Mouse (Mus musculus) MEL (cell line): ENCODE results near the gene Emg1. TPM values are rescaled to one million over a fixed set of nuclear protein-coding genes. Genes with fewer than 3 reads are reported as not detected.

Experiments
- DNase-seq: peaks from one replicate; pipeline ENCODE4 v3.0.0; 2011; ENCODE audit warnings: low read depth, low spot score
- H3K27ac ChIP-seq: 2 replicates; pipeline ENCODE4 v1.5.1; 2012; ENCODE audit warnings: low read depth, mild to moderate bottlenecking, control low read depth, low read length, moderate library complexity; ENCODE audit not compliant: control insufficient read depth
- H3K27me3 ChIP-seq, 2 experiments: fragments of 150-350 bp in 1 of 2; sonication (generic) in 1 of 2; 2 replicates each; pipeline ENCODE4 v1.6.1; 2012; ENCODE audit warnings: low read length in 2 of 2, mild to moderate bottlenecking in 2 of 2, improper control_type of control experiment in 1 of 2, moderate library complexity in 1 of 2; ENCODE audit not compliant: insufficient read depth in 2 of 2, control insufficient read depth in 1 of 2
- H3K36me3 ChIP-seq, 2 experiments: 2 replicates each; pipeline ENCODE4 v1.6.1; 2012 to 2014; ENCODE audit warnings: low read length in 2 of 2, improper control_type of control experiment in 1 of 2, inconsistent platforms in 1 of 2, mild to moderate bottlenecking in 1 of 2; ENCODE audit not compliant: insufficient read depth in 2 of 2, control insufficient read depth in 1 of 2
- H3K4me1 ChIP-seq, 2 experiments: fragments of 150-350 bp in 1 of 2; sonication (generic) in 1 of 2; 2 replicates each; pipeline ENCODE4 v1.6.1; 2012; ENCODE audit warnings: low read length in 2 of 2, improper control_type of control experiment in 1 of 2, mild to moderate bottlenecking in 1 of 2; ENCODE audit not compliant: insufficient read depth in 2 of 2, control insufficient read depth in 1 of 2
- H3K4me3 ChIP-seq, 2 experiments: fragments of 150-350 bp in 1 of 2; sonication (generic) in 1 of 2; 2 replicates each; pipeline ENCODE4 v1.5.1; 2012; ENCODE audit warnings: low read depth in 2 of 2, low read length in 2 of 2, mild to moderate bottlenecking in 2 of 2, moderate library complexity in 2 of 2, control low read depth in 1 of 2, improper control_type of control experiment in 1 of 2; ENCODE audit not compliant: control insufficient read depth in 1 of 2, insufficient read depth in 1 of 2
- H3K79me2 ChIP-seq: 2 replicates; pipeline ENCODE4 v1.6.1; 2012; ENCODE audit warnings: mild to moderate bottlenecking, low read length, moderate library complexity; ENCODE audit not compliant: control insufficient read depth, poor library complexity, insufficient read depth
- H3K9ac ChIP-seq: 2 replicates; pipeline ENCODE4 v1.6.1; 2012; ENCODE audit warnings: low read depth, mild to moderate bottlenecking, control low read depth, low read length, moderate library complexity; ENCODE audit not compliant: control insufficient read depth, poor library complexity, severe bottlenecking
- H3K9me3 ChIP-seq: fragments of 150-350 bp; sonication (generic); replicated peaks from 2 replicates; pipeline ENCODE4 v1.6.1; 2012; ENCODE audit warnings: mild to moderate bottlenecking, low read length, improper control_type of control experiment, moderate library complexity; ENCODE audit not compliant: insufficient read depth
- CHD1 ChIP-seq: IDR thresholded peaks from 2 replicates; pipeline ENCODE4 v1.6.1; 2012; ENCODE audit warnings: low read depth, mild to moderate bottlenecking, inconsistent platforms, low read length, improper control_type of control experiment
- CHD2 ChIP-seq: IDR thresholded peaks from 2 replicates; pipeline ENCODE4 v1.6.1; 2011; ENCODE audit warnings: low read length, improper control_type of control experiment
- CTCF ChIP-seq, 3 experiments: IDR thresholded peaks in 2 of 3; conservative IDR thresholded peaks in 1 of 3; 2 replicates each; pipeline ENCODE4 v1.5.1; 2011 to 2012; ENCODE audit warnings: low read length in 3 of 3, low read depth in 2 of 3, mild to moderate bottlenecking in 2 of 3, improper control_type of control experiment in 1 of 3, inconsistent platforms in 1 of 3, mixed read lengths in 1 of 3, moderate library complexity in 1 of 3; ENCODE audit not compliant: control insufficient read depth in 1 of 3, insufficient read depth in 1 of 3, poor library complexity in 1 of 3, severe bottlenecking in 1 of 3
- E2F4 ChIP-seq: IDR thresholded peaks from 2 replicates; pipeline ENCODE4 v1.6.1; 2011; ENCODE audit warnings: low read depth, low read length, improper control_type of control experiment, borderline replicate concordance
- ELF1 ChIP-seq: IDR thresholded peaks from 2 replicates; pipeline ENCODE4 v1.6.1; 2014; ENCODE audit warnings: low read depth, mild to moderate bottlenecking, inconsistent platforms, low read length, improper control_type of control experiment, moderate library complexity
- EP300 ChIP-seq, 2 experiments: IDR thresholded peaks; 2 replicates each; pipeline ENCODE4 v1.6.1; 2011; ENCODE audit warnings: improper control_type of control experiment in 2 of 2, low read length in 2 of 2, low read depth in 1 of 2, mild to moderate bottlenecking in 1 of 2
- ETS1 ChIP-seq: IDR thresholded peaks from 2 replicates; pipeline ENCODE4 v1.6.1; 2012; ENCODE audit warnings: low read depth, mild to moderate bottlenecking, inconsistent platforms, low read length, improper control_type of control experiment, moderate library complexity
- GATA1 ChIP-seq: IDR thresholded peaks from 2 replicates; pipeline ENCODE4 v1.6.1; 2011; ENCODE audit warnings: low read depth, low read length, improper control_type of control experiment
- HCFC1 ChIP-seq: IDR thresholded peaks from 2 replicates; pipeline ENCODE4 v1.6.1; 2012; ENCODE audit warnings: low read depth, mild to moderate bottlenecking, inconsistent platforms, low read length, improper control_type of control experiment, moderate library complexity
- KAT2A ChIP-seq: conservative IDR thresholded peaks from 2 replicates; pipeline ENCODE4 v1.6.1; 2012; ENCODE audit warnings: low read depth, low read length, improper control_type of control experiment, inconsistent platforms
- MAFK ChIP-seq: IDR thresholded peaks from 2 replicates; pipeline ENCODE4 v1.6.1; 2011; ENCODE audit warnings: low read depth, mild to moderate bottlenecking, low read length, improper control_type of control experiment, borderline replicate concordance
- MAX ChIP-seq: IDR thresholded peaks from 2 replicates; pipeline ENCODE4 v1.6.1; 2011; ENCODE audit warnings: low read length, improper control_type of control experiment
- MXI1 ChIP-seq: IDR thresholded peaks from 2 replicates; pipeline ENCODE4 v1.6.1; 2011; ENCODE audit warnings: mild to moderate bottlenecking, low read depth, low read length, improper control_type of control experiment
- NRF1 ChIP-seq: IDR thresholded peaks from 2 replicates; pipeline ENCODE4 v1.6.1; 2014; ENCODE audit warnings: low read depth, mild to moderate bottlenecking, inconsistent platforms, low read length, improper control_type of control experiment, moderate library complexity; ENCODE audit not compliant: poor library complexity, insufficient read depth, severe bottlenecking
- POLR2AphosphoS2 ChIP-seq: IDR thresholded peaks from 2 replicates; pipeline ENCODE4 v1.6.1; 2011; ENCODE audit warnings: low read length, improper control_type of control experiment
- RCOR1 ChIP-seq: IDR thresholded peaks from 2 replicates; pipeline ENCODE4 v1.6.1; 2012; ENCODE audit warnings: low read depth, mild to moderate bottlenecking, inconsistent platforms, low read length, improper control_type of control experiment
- TAL1 ChIP-seq: IDR thresholded peaks from 2 replicates; pipeline ENCODE4 v1.6.1; 2012; ENCODE audit warnings: mild to moderate bottlenecking, inconsistent platforms, low read length, moderate library complexity, mixed read lengths
- UBTF ChIP-seq: IDR thresholded peaks from 2 replicates; pipeline ENCODE4 v1.6.1; 2012; ENCODE audit warnings: low read depth, mild to moderate bottlenecking, inconsistent platforms, low read length, improper control_type of control experiment, moderate library complexity, borderline replicate concordance; ENCODE audit not compliant: insufficient read depth
- USF1 ChIP-seq: IDR thresholded peaks from 2 replicates; pipeline ENCODE4 v1.6.1; 2014; ENCODE audit warnings: low read depth, mild to moderate bottlenecking, inconsistent platforms, low read length, improper control_type of control experiment, moderate library complexity
- USF2 ChIP-seq, 2 experiments: IDR thresholded peaks; 2 replicates each; pipeline ENCODE4 v1.6.1; 2011 to 2012; ENCODE audit warnings: improper control_type of control experiment in 2 of 2, low read length in 2 of 2, borderline replicate concordance in 1 of 2, inconsistent platforms in 1 of 2, low read depth in 1 of 2, mild to moderate bottlenecking in 1 of 2; ENCODE audit not compliant: insufficient read depth in 1 of 2
- ZC3H11A ChIP-seq: IDR thresholded peaks from 2 replicates; pipeline ENCODE4 v1.6.1; 2012; ENCODE audit warnings: low read depth, mild to moderate bottlenecking, inconsistent platforms, low read length, improper control_type of control experiment
- ZKSCAN1 ChIP-seq: IDR thresholded peaks from 2 replicates; pipeline ENCODE4 v1.6.1; 2012; ENCODE audit warnings: low read depth, mild to moderate bottlenecking, inconsistent platforms, low read length, improper control_type of control experiment, moderate library complexity
- ZMIZ1 ChIP-seq: IDR thresholded peaks from 2 replicates; pipeline ENCODE4 v1.6.1; 2012; ENCODE audit warnings: low read depth, mild to moderate bottlenecking, inconsistent platforms, low read length, improper control_type of control experiment, moderate library complexity
- polyA plus RNA-seq, 2 experiments: library from polyadenylated mRNA; stranded (reverse) in 1 of 2; unstranded in 1 of 2; fragments of >175 nt in 1 of 2; fragments of >200 nt in 1 of 2; gene quantifications; 2 replicates each; pipeline versions ENCODE4 v1.2.1 to v1.2.4; 2012; ENCODE audit warnings: low replicate concordance in 2 of 2, low read depth in 1 of 2; ENCODE audit not compliant: insufficient read length in 2 of 2, insufficient read depth in 1 of 2, missing spikeins in 1 of 2
- total RNA-seq: library from RNA; depleted of rRNA; stranded (reverse); fragments of 300-350 nt; gene quantifications from 2 replicates; pipeline ENCODE4 v1.2.3, GENCODE M21; 2012

Emg1 gene
- total and polyA plus RNA-seq, 3 experiments = 346 to 391 TPM; not detected in 1

DNA sequence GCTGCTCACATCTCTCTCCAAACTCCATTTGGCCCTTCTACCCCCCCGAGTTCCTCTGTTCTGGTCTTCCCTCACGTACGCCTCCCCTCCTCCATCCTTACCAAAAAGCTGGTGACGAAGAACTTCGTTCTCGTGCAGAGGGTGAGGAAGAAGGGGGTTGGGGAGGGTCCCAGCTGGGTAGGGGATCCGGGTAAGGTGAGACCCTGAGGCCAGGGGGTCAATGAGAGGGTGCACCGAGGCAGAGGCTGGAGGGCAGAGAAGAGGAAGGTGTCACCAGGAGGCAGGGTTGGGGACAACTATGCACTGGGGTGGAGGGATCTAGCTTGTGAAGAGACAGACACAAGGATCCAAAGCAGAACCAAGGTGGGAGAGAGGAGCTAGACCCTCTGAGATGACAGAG, 31.7 kb upstream of the Emg1 start:
- no peak overlapping the region for H3K9ac ChIP-seq
- TF ChIP-seq MAFK (no peak), ELF1 (no peak), ETS1 (no peak), UBTF (no peak), KAT2A (no peak), ZMIZ1 (no peak), USF2 (IDR thresholded peaks at IDR 0.05; ENCODE audit: borderline replicate concordance in 1 of 2, insufficient read depth in 1 of 2, low read depth in 1 of 2, low read length in 2 of 2) (no peak), MXI1 (no peak), EP300 (IDR thresholded peaks at IDR 0.05; ENCODE audit: low read depth in 1 of 2, low read length in 2 of 2) (no peak), USF1 (no peak), CHD2 (no peak), CHD1 (no peak)
- TF ChIP-seq, all 39 proteins: peak for 0
- no peaks in the 10 kb centered on the region for H3K9me3 ChIP-seq
- DNase-seq = no peak
- H3K79me2 ChIP-seq = peaks cover 1% of the 10 kb centered on the region; the same call in 1 of the 2 replicates
- no peaks in the 10 kb centered on the region for H3K27me3 ChIP-seq
- no peak overlapping the region for H3K27ac ChIP-seq
- H3K4me1 ChIP-seq = peaks cover 2 to 13% of the 10 kb centered on the region in 2 experiments; a peak in 3 of 4 replicates
- peaks cover 0 to 12% of the 10 kb centered on the region in 2 experiments; a peak in 2 of 4 replicates for H3K36me3 ChIP-seq
- no peak overlapping the region for H3K4me3 ChIP-seq

DNA sequence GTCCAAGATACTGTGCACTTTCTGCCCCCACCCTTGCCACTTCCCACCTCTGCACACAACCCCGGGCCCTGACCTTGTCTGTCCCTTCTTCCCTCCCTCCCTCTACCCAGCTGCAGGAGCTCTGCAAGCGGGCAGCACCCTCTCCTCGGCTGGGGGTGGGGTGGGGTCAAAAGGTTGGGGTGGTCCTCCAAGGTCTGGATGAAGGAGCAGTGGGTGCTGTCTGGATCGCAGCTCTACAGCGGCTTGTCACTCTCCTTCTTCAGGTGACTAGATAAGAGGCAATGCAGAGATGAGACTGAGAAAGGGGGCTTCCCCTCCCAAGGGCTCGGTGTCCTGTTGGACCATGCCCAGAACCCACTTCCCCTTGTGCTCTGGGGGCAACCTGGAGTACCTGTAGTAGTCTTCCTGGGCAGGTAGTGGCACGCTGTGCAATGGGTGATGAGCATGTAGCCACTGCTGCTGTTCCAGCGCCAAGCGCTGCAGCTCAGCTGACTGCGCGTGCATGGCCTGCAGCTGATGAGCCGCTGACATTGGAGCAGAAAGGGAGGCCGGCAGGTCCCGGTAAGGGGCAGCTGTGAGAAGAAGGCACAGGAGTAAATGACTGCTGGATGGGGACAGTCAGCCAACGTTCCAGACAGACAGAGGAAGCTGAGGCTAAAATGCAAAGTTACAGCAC, 31.0 kb upstream of the Emg1 start:
- Histone ChIP-seq H3K27me3 (no peaks in the 10 kb centered on the region), H3K36me3 (peaks cover 0 to 12% of the 10 kb centered on the region in 2 experiments; a peak in 2 of 4 replicates), H3K27ac (no peak overlapping the region), H3K79me2 (peaks cover 1% of the 10 kb centered on the region; the same call in 1 of the 2 replicates), H3K9ac (no peak overlapping the region), H3K9me3 (no peaks in the 10 kb centered on the region), H3K4me3 (no peak overlapping the region), H3K4me1 (peaks cover 2 to 13% of the 10 kb centered on the region in 2 experiments; a peak in 3 of 4 replicates)
- DNase-seq = no peak
- TF ChIP-seq ELF1 (no peak), MAX (no peak), GATA1 (no peak), HCFC1 (no peak), RCOR1 (no peak), ZMIZ1 (no peak), CTCF (IDR thresholded peaks at IDR 0.05 in 2 of 3, conservative IDR thresholded peaks at IDR 0.05 in 1 of 3; ENCODE audit: control insufficient read depth in 1 of 3, insufficient read depth in 1 of 3, low read depth in 2 of 3, low read length in 3 of 3, poor library complexity in 1 of 3, severe bottlenecking in 1 of 3) (no peak), E2F4 (no peak), POLR2AphosphoS2 (no peak), NRF1 (no peak), TAL1 (no peak), UBTF (no peak), CHD2 (no peak), ZC3H11A (no peak), KAT2A (no peak), ZKSCAN1 (no peak)
